Mouse (Mus musculus): ENCODE measurements around the gene Otos.

GRCm38 (mm10) chr1:92683151-92683550, 34.5 kb upstream of the Otos start:
- TF ChIP-seq CTCF (IDR thresholded peaks at IDR 0.05; ENCODE audit: low read depth) (no peak), EP300 (IDR thresholded peaks at IDR 0.05; ENCODE audit: low read depth) (no peak)
